Mouse (Mus musculus) CH12.LX (cell line): Measurements from ENCODE around the gene Acox2. TPM values are rescaled to one million over a fixed set of nuclear protein-coding genes. Genes with fewer than 3 reads are reported as not detected.
A peak's percentile ranks its signal among the peaks of the same experiment; 100 is the strongest.

ENCODE experiments used
- DNase-seq: peaks from one replicate; pipeline ENCODE4 v3.0.0-alpha.2; 2013; ENCODE audit errors: extremely low read depth
- H3K27ac ChIP-seq: 2 replicates; pipeline ENCODE4 v1.5.1; 2012; ENCODE audit warnings: low read depth, mild to moderate bottlenecking, control low read depth, moderate library complexity; ENCODE audit not compliant: insufficient read depth
- H3K27me3 ChIP-seq: replicated peaks from 2 replicates; pipeline ENCODE3; 2012; ENCODE audit warnings: inconsistent platforms
- H3K36me3 ChIP-seq, 2 experiments: replicated peaks in 1 of 2; 2 replicates each; pipeline versions ENCODE3 to v1.6.1; 2012; ENCODE audit warnings: inconsistent platforms in 1 of 2, low read length in 1 of 2, mild to moderate bottlenecking in 1 of 2, mixed read lengths in 1 of 2, moderate library complexity in 1 of 2; ENCODE audit not compliant: control insufficient read depth in 1 of 2, insufficient read depth in 1 of 2
- H3K4me1 ChIP-seq, 2 experiments: 2 replicates each; pipeline ENCODE4 v1.6.1; 2012; ENCODE audit warnings: inconsistent platforms in 1 of 2, moderate library complexity in 1 of 2; ENCODE audit not compliant: insufficient read depth in 2 of 2, control insufficient read depth in 1 of 2
- H3K4me2 ChIP-seq: 2 replicates; pipeline ENCODE4 v1.6.1; 2012; ENCODE audit warnings: low read depth, mild to moderate bottlenecking, control low read depth; ENCODE audit not compliant: poor library complexity, insufficient read depth, severe bottlenecking
- H3K4me3 ChIP-seq, 3 experiments: fragments of 150-350 bp in 1 of 3; sonication (generic) in 1 of 3; replicated peaks in 1 of 3; 2 replicates each; pipeline versions ENCODE3 to v1.5.1; 2011 to 2012; ENCODE audit warnings: low read depth in 2 of 3, low read length in 2 of 3, mild to moderate bottlenecking in 2 of 3, moderate library complexity in 2 of 3, control low read depth in 1 of 3, improper control_type of control experiment in 1 of 3, inconsistent platforms in 1 of 3, mixed read lengths in 1 of 3; ENCODE audit not compliant: poor library complexity in 1 of 3
- H3K79me2 ChIP-seq: replicated peaks from 2 replicates; pipeline ENCODE4 v1.6.1; 2012; ENCODE audit warnings: mild to moderate bottlenecking, moderate library complexity; ENCODE audit not compliant: control insufficient read depth, poor library complexity, insufficient read depth, severe bottlenecking; ENCODE audit errors: extremely low read depth
- H3K9ac ChIP-seq: 2 replicates; pipeline ENCODE4 v1.6.1; 2012; ENCODE audit warnings: low read depth, mild to moderate bottlenecking, control low read depth, moderate library complexity; ENCODE audit not compliant: insufficient read depth
- H3K9me3 ChIP-seq: replicated peaks from 2 replicates; pipeline ENCODE3; 2012; ENCODE audit warnings: low read length, inconsistent platforms, mixed read lengths
- BHLHE40 ChIP-seq: IDR thresholded peaks from 2 replicates; pipeline ENCODE4 v1.6.1; 2011; ENCODE audit warnings: mild to moderate bottlenecking, low read depth, low read length, improper control_type of control experiment
- CTCF ChIP-seq, 2 experiments: IDR thresholded peaks in 1 of 2; conservative IDR thresholded peaks in 1 of 2; 2 replicates each; pipeline ENCODE4 v1.5.1; 2011 to 2012; ENCODE audit warnings: low read depth in 2 of 2, low read length in 2 of 2, improper control_type of control experiment in 1 of 2, inconsistent platforms in 1 of 2, mild to moderate bottlenecking in 1 of 2, moderate library complexity in 1 of 2
- EP300 ChIP-seq: IDR thresholded peaks from 2 replicates; pipeline ENCODE4 v1.6.1; 2011; ENCODE audit warnings: low read length, improper control_type of control experiment
- IRF4 ChIP-seq: IDR thresholded peaks from 2 replicates; pipeline ENCODE4 v1.6.1; 2014; ENCODE audit warnings: low read depth, mild to moderate bottlenecking, inconsistent platforms, low read length, improper control_type of control experiment
- MYC ChIP-seq: IDR thresholded peaks from 2 replicates; pipeline ENCODE4 v1.6.1; 2011; ENCODE audit warnings: low read depth, mild to moderate bottlenecking, improper control_type of control experiment, low read length
- POLR2AphosphoS2 ChIP-seq: IDR thresholded peaks from 2 replicates; pipeline ENCODE4 v1.6.1; 2011; ENCODE audit warnings: low read depth, low read length, improper control_type of control experiment
- TCF12 ChIP-seq: IDR thresholded peaks from 2 replicates; pipeline ENCODE4 v1.6.1; 2014; ENCODE audit warnings: low read depth, mild to moderate bottlenecking, inconsistent platforms, low read length, improper control_type of control experiment
- dilution Hi-C: fragments of 300-500 bp; cut with MboI; formaldehyde crosslinking; loops from 2 replicates; pipeline ENCODE4 v1.14.3; 2020; ENCODE audit warnings: low sequenced_read_pairs; ENCODE audit not compliant: extremely low pct_unique_long_range_greater_than_20kb, extremely low pct_ligation_motif_present
- in situ Hi-C: fragments of 300-500 bp; cut with MboI; formaldehyde crosslinking; loops from 3 replicates; pipeline ENCODE4 v1.14.3; 2019; ENCODE audit warnings: low sequenced_read_pairs, low pct_ligation_motif_present, low pct_unique_long_range_greater_than_20kb, mixed read lengths
- polyA plus RNA-seq: library from polyadenylated mRNA; unstranded; fragments of >175 nt; gene quantifications from 2 replicates; pipeline ENCODE4 v1.2.1, GENCODE M21; 2012; ENCODE audit warnings: low read depth; ENCODE audit not compliant: insufficient read length
- total RNA-seq, 2 experiments: library from RNA; depleted of rRNA; stranded (reverse); fragments of 300-350 nt in 1 of 2; fragments of >200 nt in 1 of 2; gene quantifications; 2 replicates each; pipeline ENCODE4 v1.2.3; 2012 to 2014

The Acox2 gene
- total and polyA plus RNA-seq, 3 experiments, result not detected

DNA sequence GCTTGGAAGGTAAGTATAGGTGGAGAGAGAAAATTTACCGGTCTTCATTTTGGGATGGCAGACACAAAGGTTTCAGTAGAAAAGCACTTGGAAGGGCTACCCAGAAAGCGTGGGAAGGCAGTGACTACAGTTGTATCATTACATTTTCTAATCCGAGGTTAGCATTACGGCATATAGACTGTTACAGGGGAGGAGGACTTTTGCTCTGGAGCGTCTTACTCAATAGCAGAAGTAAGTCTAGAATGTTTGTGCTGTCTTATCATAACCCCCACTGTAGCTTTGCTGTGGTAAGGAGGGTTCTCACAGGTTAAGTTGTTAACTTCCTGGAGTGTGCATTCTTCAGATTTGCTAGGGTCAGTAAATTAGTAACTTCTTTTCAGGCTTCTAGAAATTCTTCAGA lies 43.1 kb downstream of the Acox2 start:
- no peaks in the 10 kb centered on the region for H3K79me2 ChIP-seq
- dilution Hi-C loops (no loop called here), in situ Hi-C loops (no loop called here)
- H3K36me3 ChIP-seq, result no peaks in the 10 kb centered on the region
- no peaks in the 10 kb centered on the region for H3K9me3 ChIP-seq
- TF ChIP-seq CTCF (conservative IDR thresholded peaks at IDR 0.05 in 1 of 2, IDR thresholded peaks at IDR 0.05 in 1 of 2; ENCODE audit: low read depth in 2 of 2, low read length in 2 of 2) (no peak), IRF4 (no peak)
- H3K4me3 ChIP-seq, result no peak overlapping the region
- peaks cover 7% of the 10 kb centered on the region for H3K27me3 ChIP-seq
- no peak overlapping the region for H3K4me2 ChIP-seq
- H3K9ac ChIP-seq, result no peak overlapping the region
- no peak for DNase-seq
- peaks cover 4 to 21% of the 10 kb centered on the region in 2 experiments for H3K4me1 ChIP-seq
- H3K27ac ChIP-seq, result no peak overlapping the region

DNA sequence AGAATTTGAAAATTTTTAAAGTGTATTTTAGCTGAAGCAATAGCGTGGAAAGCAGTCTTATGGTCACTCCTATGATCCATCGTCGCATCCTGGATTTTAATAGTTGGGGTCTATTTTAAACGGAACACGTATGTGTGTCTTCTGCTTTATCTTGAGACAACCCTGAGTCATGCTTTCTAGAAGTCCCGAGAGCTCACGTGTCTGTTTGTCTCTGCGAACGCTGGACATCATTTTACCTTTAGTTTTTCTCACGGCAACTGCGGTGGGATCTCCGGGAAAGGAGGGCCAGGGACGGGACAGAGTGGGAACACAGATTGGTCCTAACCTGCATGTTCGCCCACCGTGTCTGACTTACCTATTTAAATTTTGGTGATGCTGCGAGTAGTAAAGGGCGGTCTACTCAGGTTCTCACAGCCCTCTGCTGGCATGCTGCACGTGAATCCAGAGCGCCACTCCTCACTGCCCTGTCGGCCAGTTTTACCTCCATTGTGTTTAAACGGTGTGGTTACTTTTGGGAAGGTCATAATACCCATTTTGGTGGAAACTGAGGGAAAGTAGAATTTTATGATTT lies 43.9 kb downstream of the Acox2 start:
- no peaks in the 10 kb centered on the region for H3K79me2 ChIP-seq
- H3K9me3 ChIP-seq, result no peaks in the 10 kb centered on the region
- dilution Hi-C loops, result no loop called here
- TF ChIP-seq TCF12, result no peak
- TF ChIP-seq EP300, result no peak
- no peak overlapping the region for H3K9ac ChIP-seq
- no peak overlapping the region for H3K27ac ChIP-seq
- peaks cover 4 to 21% of the 10 kb centered on the region in 2 experiments for H3K4me1 ChIP-seq
- no peaks in the 10 kb centered on the region for H3K36me3 ChIP-seq
- peaks cover 7% of the 10 kb centered on the region for H3K27me3 ChIP-seq
- in situ Hi-C loops, result no loop called here
- DNase-seq, result no peak
- no peak overlapping the region for H3K4me3 ChIP-seq
- no peak overlapping the region for H3K4me2 ChIP-seq

DNA sequence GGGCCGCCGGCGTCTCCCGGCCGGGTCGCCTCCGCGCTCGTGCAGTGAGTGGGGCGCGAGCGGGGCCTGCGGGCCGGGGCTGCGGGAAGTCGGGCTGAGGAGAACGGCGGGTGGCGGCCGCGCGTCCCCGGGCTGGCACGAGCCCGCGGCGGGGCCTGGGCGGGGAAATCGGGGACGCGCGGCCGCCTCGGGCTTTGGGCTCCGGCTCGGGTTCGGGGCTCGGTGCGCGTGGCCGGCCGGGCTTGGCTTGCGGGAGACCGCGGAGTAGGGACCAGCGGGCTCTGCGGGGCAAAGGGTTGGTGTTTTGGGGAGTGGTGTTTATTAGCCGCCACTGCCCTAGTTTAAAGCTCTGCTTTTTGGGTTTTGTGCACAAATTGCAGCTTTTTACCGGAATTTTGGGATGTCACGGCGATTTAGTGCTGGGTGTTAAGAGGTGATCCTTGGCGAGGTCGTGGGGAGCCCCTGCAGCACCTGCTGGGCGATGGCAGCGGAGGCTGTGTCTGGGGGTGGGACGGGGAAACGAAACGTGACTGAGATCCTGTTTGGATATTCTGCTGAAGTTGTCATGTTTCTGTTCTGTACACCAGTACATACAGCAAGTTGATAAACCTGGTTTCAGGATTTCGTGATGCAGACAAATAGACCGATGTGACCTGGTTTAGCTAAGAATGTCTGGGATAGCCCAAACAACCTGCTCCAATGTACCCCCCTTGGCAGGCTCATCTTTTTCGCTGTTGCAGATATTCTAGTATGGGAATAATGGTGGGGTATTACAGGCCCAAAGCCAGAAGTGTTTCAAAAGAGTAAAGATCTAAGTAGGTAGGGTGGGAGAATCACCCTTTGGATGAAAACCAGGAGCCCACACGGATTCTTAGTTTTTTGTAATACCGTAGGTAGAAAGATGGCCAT lies 44.6 kb downstream of the Acox2 start:
- dilution Hi-C loops, result no loop called here

More for the DNA sequence above, 44.6 kb downstream of the Acox2 start:
- Histone ChIP-seq H3K4me1 (peaks cover 4 to 18% of the 10 kb centered on the region in 2 experiments), H3K36me3 (no peaks in the 10 kb centered on the region)
- no peak for DNase-seq
- TF ChIP-seq POLR2AphosphoS2 (no peak), MYC (no peak), BHLHE40 (peak; percentile 78)
- TF ChIP-seq, all 38 proteins: peak for 1
- in situ Hi-C loops, result no loop called here
- H3K9me3 ChIP-seq, result no peaks in the 10 kb centered on the region
- no peaks in the 10 kb centered on the region for H3K79me2 ChIP-seq
- H3K4me2 ChIP-seq, result peak overlapping the region; percentile 63
- peaks cover 7% of the 10 kb centered on the region for H3K27me3 ChIP-seq
- H3K9ac ChIP-seq, result peak overlapping the region; percentile 70
- H3K4me3 ChIP-seq, result peak overlapping the region; percentile 59 to 69 (median 66)
- no peak overlapping the region for H3K27ac ChIP-seq
